Mouse (Mus musculus) liver, embryonic 14.5 days (tissue): Measurements from ENCODE around the gene Ankrd44. TPM values are rescaled to one million over a fixed set of nuclear protein-coding genes. Genes with fewer than 3 reads are reported as not detected.
A peak's percentile ranks its signal among the peaks of the same experiment; 100 is the strongest.

Experiments
- ATAC-seq: fragments of 200-750 bp; cut with Nextera tagmentation; 2 replicates; pipeline ENCODE4 v1.8.0; 2017; ENCODE audit warnings: moderate number of reproducible peaks, mild to moderate bottlenecking, moderate library complexity; ENCODE audit not compliant: insufficient read depth
- DNase-seq, 3 experiments: peaks; one replicate each; pipeline ENCODE4 v3.0.0-alpha.2; 2012 to 2013; ENCODE audit warnings: low read depth in 3 of 3, low spot score in 3 of 3
- H3K27ac ChIP-seq: fragments of 300-500 bp; sonication (generic); 2 replicates; pipeline ENCODE4 v1.5.1; 2014; ENCODE audit warnings: moderate library complexity, mild to moderate bottlenecking, control low read depth, inconsistent platforms
- H3K27me3 ChIP-seq: fragments of 300-500 bp; sonication (generic); 2 replicates; pipeline ENCODE4 v1.6.1; 2014; ENCODE audit warnings: mild to moderate bottlenecking, low read length, moderate library complexity; ENCODE audit not compliant: control insufficient read depth, insufficient read depth
- H3K36me3 ChIP-seq: fragments of 300-500 bp; sonication (generic); replicated peaks from 2 replicates; pipeline ENCODE4 v1.6.1; 2014; ENCODE audit warnings: low read depth; ENCODE audit not compliant: control insufficient read depth, insufficient read depth
- H3K4me1 ChIP-seq, 2 experiments: fragments of 200-500 bp in 1 of 2; fragments of 300-500 bp in 1 of 2; sonication (generic) in 1 of 2; replicated peaks; 2 replicates each; pipeline ENCODE4 v1.6.1; 2012 to 2014; ENCODE audit warnings: antibody characterized with exemption in 1 of 2, inconsistent platforms in 1 of 2, low read length in 1 of 2; ENCODE audit not compliant: control insufficient read depth in 2 of 2, insufficient read depth in 2 of 2
- H3K4me2 ChIP-seq: fragments of 300-500 bp; sonication (generic); 2 replicates; pipeline ENCODE4 v1.6.1; 2014; ENCODE audit warnings: low read depth, mild to moderate bottlenecking, control low read depth, moderate library complexity
- H3K4me3 ChIP-seq, 2 experiments: fragments of 200-500 bp in 1 of 2; fragments of 300-500 bp in 1 of 2; sonication (generic) in 1 of 2; 2 replicates each; pipeline ENCODE4 v1.5.1; 2012 to 2014; ENCODE audit warnings: low read depth in 2 of 2, low read length in 2 of 2, mild to moderate bottlenecking in 2 of 2, control low read depth in 1 of 2, inconsistent platforms in 1 of 2, moderate library complexity in 1 of 2; ENCODE audit not compliant: insufficient read depth in 1 of 2
- H3K9ac ChIP-seq: fragments of 300-500 bp; sonication (generic); replicated peaks from 2 replicates; pipeline ENCODE4 v1.6.1; 2014; ENCODE audit warnings: mild to moderate bottlenecking, control low read depth, moderate library complexity
- H3K9me3 ChIP-seq: fragments of 300-500 bp; sonication (generic); 2 replicates; pipeline ENCODE4 v1.6.1; 2016; ENCODE audit warnings: low read length, mixed read lengths; ENCODE audit not compliant: control insufficient read depth
- CTCF ChIP-seq: IDR thresholded peaks from 2 replicates; pipeline ENCODE4 v1.5.1; 2016; ENCODE audit warnings: antibody characterized with exemption, low read depth, control low read depth
- EP300 ChIP-seq: IDR thresholded peaks from 2 replicates; pipeline ENCODE4 v1.6.1; 2016; ENCODE audit warnings: antibody characterized with exemption, low read depth
- WGBS: fragments of 180-500 bp; shearing (Covaris S2); extraction: QIAGEN DNeasy Blood & Tissue Kit; methylation state at CpG from one replicate; pipeline ENCODE4 v1.1.7; 2014; ENCODE audit not compliant: insufficient replicate concordance; 5-methylcytosine and 5-hydroxymethylcytosine counted together
- polyA plus RNA-seq, 2 experiments: library from polyadenylated mRNA; depleted of rRNA in 1 of 2; stranded (reverse) in 1 of 2; unstranded in 1 of 2; fragments of >200 nt; fragmentation: Nextera tagmentation in 1 of 2; extraction: Ambion mirVana in 1 of 2; gene quantifications; 2 replicates each; pipeline versions ENCODE4 v1.2.1 to v1.2.3; 2012 to 2014

The Ankrd44 gene
- polyA plus RNA-seq, 2 experiments, result 4.2 to 6.1 TPM

- 64% methylated on average over 10 of the region's 10 CpGs for WGBS
- H3K27me3 ChIP-seq, result no peaks in the 10 kb centered on the region
- no peak overlapping the region for H3K27ac ChIP-seq
- H3K36me3 ChIP-seq, result no peaks in the 10 kb centered on the region
- no peak overlapping the region for H3K4me3 ChIP-seq
- ATAC-seq (no peak), DNase-seq (no peak)
- no peak overlapping the region for H3K4me2 ChIP-seq
- TF ChIP-seq EP300 (no peak), CTCF (no peak)
- no peak overlapping the region for H3K9ac ChIP-seq
- H3K9me3 ChIP-seq, result no peaks in the 10 kb centered on the region
- H3K4me1 ChIP-seq, result no peaks in the 10 kb centered on the region
Measured at GRCm38 (mm10) chr1:54707036-54707887, 218.9 kb downstream of the Ankrd44 start.

GRCm38 (mm10) chr1:54706621-54707020 lies 219.6 kb downstream of the Ankrd44 start:
- H3K27me3 ChIP-seq, result no peaks in the 10 kb centered on the region
- ATAC-seq, result no peak
- DNase-seq, result no peak
- H3K4me1 ChIP-seq, result no peaks in the 10 kb centered on the region
- H3K4me2 ChIP-seq, result no peak overlapping the region
- WGBS, result 8% methylated on average over 3 of the region's 3 CpGs
- no peak overlapping the region for H3K9ac ChIP-seq
- no peak overlapping the region for H3K27ac ChIP-seq
- H3K4me3 ChIP-seq, result no peak overlapping the region
- peak; percentile 42; the same call in 1 of the 2 replicates for TF ChIP-seq CTCF
- no peak for TF ChIP-seq EP300
- no peaks in the 10 kb centered on the region for H3K36me3 ChIP-seq
- no peaks in the 10 kb centered on the region for H3K9me3 ChIP-seq

- WGBS, result 54% methylated on average over 1 of the region's 1 CpGs
- DNase-seq, result no peak
Measured at GRCm38 (mm10) chr1:54703466-54703865, 222.7 kb downstream of the Ankrd44 start.

GRCm38 (mm10) chr1:54702918-54703317 lies 223.3 kb downstream of the Ankrd44 start:
- no peak for ATAC-seq
- H3K4me1 ChIP-seq, result no peaks in the 10 kb centered on the region
- H3K36me3 ChIP-seq, result no peaks in the 10 kb centered on the region
- H3K4me3 ChIP-seq, result no peak overlapping the region
- DNase-seq, result no peak
- H3K27ac ChIP-seq, result no peak overlapping the region
- TF ChIP-seq EP300 (no peak), CTCF (no peak)
- H3K4me2 ChIP-seq, result no peak overlapping the region
- H3K9me3 ChIP-seq, result no peaks in the 10 kb centered on the region
- no peaks in the 10 kb centered on the region for H3K27me3 ChIP-seq
- no peak overlapping the region for H3K9ac ChIP-seq

More at GRCm38 (mm10) chr1:54703466-54703865, 222.7 kb downstream of the Ankrd44 start:
- Histone ChIP-seq H3K27me3 (no peaks in the 10 kb centered on the region), H3K9me3 (no peaks in the 10 kb centered on the region), H3K4me2 (no peak overlapping the region), H3K4me3 (no peak overlapping the region), H3K36me3 (no peaks in the 10 kb centered on the region), H3K27ac (no peak overlapping the region), H3K9ac (no peak overlapping the region), H3K4me1 (no peaks in the 10 kb centered on the region)
- no peak for ATAC-seq
- TF ChIP-seq CTCF (no peak), EP300 (no peak)

GRCm38 (mm10) chr1:54695396-54695795 lies 230.8 kb downstream of the Ankrd44 start:
- Histone ChIP-seq H3K36me3 (no peaks in the 10 kb centered on the region), H3K4me3 (no peak overlapping the region), H3K4me2 (no peak overlapping the region), H3K9me3 (no peaks in the 10 kb centered on the region), H3K27ac (no peak overlapping the region), H3K27me3 (no peaks in the 10 kb centered on the region), H3K9ac (no peak overlapping the region), H3K4me1 (peaks cover 0 to 2% of the 10 kb centered on the region in 2 experiments; a peak in 1 of 4 replicates)
- TF ChIP-seq CTCF (no peak), EP300 (no peak)
- no peak for ATAC-seq
- no peak for DNase-seq
- 73% methylated on average over 3 of the region's 3 CpGs for WGBS
